Mouse (Mus musculus) adrenal gland, adult (tissue): ENCODE results near the gene Rnf220.

Experiments used
- DNase-seq, 2 experiments: peaks; one replicate each; pipeline ENCODE4 v3.0.0; 2022 to 2023; ENCODE audit warnings: low spot score in 1 of 2; ENCODE audit not compliant: inconsistent age in 2 of 2

The Rnf220 gene

GRCm38 (mm10) chr4:117309427-117309826 lies 187.4 kb downstream of the Rnf220 start:
- no peak for DNase-seq

- no peak for DNase-seq
Measured at GRCm38 (mm10) chr4:117307270-117307669, 189.6 kb downstream of the Rnf220 start.

- no peak for DNase-seq
Measured at GRCm38 (mm10) chr4:117305461-117305860, 191.4 kb downstream of the Rnf220 start.

GRCm38 (mm10) chr4:117304239-117305025 lies 192.4 kb downstream of the Rnf220 start:
- peak in 1 of 2 experiments; percentile 65 for DNase-seq

- no peak for DNase-seq
Measured at GRCm38 (mm10) chr4:117303581-117304238, 193.1 kb downstream of the Rnf220 start.

- DNase-seq, result no peak
Measured at GRCm38 (mm10) chr4:117302027-117302806, 194.6 kb downstream of the Rnf220 start.

GRCm38 (mm10) chr4:117299921-117300320 lies 196.9 kb downstream of the Rnf220 start:
- no peak for DNase-seq

GRCm38 (mm10) chr4:117297819-117298218 lies 199.0 kb downstream of the Rnf220 start:
- no peak for DNase-seq

GRCm38 (mm10) chr4:117296849-117297593 lies 199.8 kb downstream of the Rnf220 start:
- no peak for DNase-seq

- peak in 1 of 2 experiments; percentile 81 for DNase-seq
Measured at GRCm38 (mm10) chr4:117291696-117292095, 205.2 kb downstream of the Rnf220 start.

GRCm38 (mm10) chr4:117288927-117289801 lies 207.7 kb downstream of the Rnf220 start:
- peak; percentile 85 to 95 for DNase-seq

- no peak for DNase-seq
Measured at GRCm38 (mm10) chr4:117288277-117288926, 208.4 kb downstream of the Rnf220 start.

GRCm38 (mm10) chr4:117284363-117284762 lies 212.5 kb downstream of the Rnf220 start:
- DNase-seq, result no peak

GRCm38 (mm10) chr4:117283271-117284191 lies 213.3 kb downstream of the Rnf220 start:
- DNase-seq, result peak; percentile 56 to 82

- no peak for DNase-seq
Measured at GRCm38 (mm10) chr4:117281090-117281845, 215.6 kb downstream of the Rnf220 start.

GRCm38 (mm10) chr4:117280397-117280930 lies 216.4 kb downstream of the Rnf220 start:
- DNase-seq, result no peak

GRCm38 (mm10) chr4:117279253-117279642 lies 217.6 kb downstream of the Rnf220 start:
- DNase-seq, result peak in 1 of 2 experiments; percentile 71
